Mouse (Mus musculus): ENCODE measurements around the gene Pcdh8.

DNA sequence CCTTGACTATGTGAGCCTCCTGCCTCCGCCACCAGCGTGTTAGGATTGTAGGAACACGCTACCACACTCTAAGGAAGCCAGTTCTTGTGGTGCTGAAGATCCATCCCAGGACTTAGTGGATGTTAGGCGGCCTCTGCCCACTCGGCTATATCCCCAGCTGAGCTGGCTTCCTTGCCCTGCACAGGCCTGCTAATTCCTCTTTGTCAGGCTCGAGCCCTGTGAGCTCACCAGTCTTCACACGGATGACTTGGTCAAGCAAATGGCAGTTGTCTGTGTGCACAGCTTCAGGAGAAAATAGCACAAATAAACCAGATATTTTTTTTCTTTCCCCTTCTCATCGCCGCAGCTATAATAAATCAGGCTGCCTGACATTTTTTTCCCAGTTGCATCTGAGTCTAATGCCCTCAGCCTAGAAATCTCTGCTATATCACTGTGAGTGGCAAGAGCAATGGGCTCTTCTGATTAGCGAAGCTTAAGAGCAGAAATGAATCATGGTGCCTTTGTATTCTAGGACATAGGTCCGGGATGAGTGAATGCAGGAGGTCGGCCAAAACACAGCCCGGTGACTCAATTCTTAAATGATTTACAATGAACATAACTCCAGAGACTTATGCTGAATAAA, 16.4 kb downstream of the Pcdh8 start:
- TF ChIP-seq EP300 (IDR thresholded peaks at IDR 0.05; ENCODE audit: low read depth) (no peak), CTCF (IDR thresholded peaks at IDR 0.05; ENCODE audit: low read depth) (no peak)
